Mouse (Mus musculus): ENCODE measurements at regions not wholly inside any gene's neighbourhood (a gene's known extent, or its start where the extent isn't known, plus 50 kb on each side); places are given as distances from the start of the nearest gene placed in this dataset.

DNA sequence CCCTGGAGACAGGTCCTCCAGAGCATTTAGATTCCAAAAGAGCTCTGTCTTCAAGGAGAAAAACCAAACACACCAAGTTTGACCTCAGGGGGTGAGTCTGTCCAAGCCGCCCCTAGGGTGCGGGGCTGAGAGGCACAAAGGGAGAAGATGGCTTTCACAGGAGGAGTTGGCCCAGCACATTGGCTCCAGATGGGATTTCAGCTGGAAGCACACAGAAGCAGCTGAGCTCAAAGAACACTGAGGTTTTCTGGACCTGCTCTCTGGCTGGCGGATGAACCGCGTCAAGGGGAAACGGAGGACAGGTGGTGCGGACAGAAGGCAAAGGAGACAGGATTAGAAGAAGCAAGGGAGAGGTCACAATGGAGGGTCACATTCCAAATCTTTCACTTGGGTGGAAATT, 466.9 kb downstream of the Prss52 start:
- no peak for ATAC-seq (ENCODE audit: insufficient number of reproducible peaks, insufficient read depth, low FRiP score, low read depth)
- H3K4me1 ChIP-seq (ENCODE audit: control insufficient read depth, insufficient read depth, low read length), result no peaks in the 10 kb centered on the region
- no peak overlapping the region for H3K4me3 ChIP-seq (ENCODE audit: low read depth, low read length)
- no peaks in the 10 kb centered on the region for H3K27me3 ChIP-seq (ENCODE audit: control insufficient read depth, insufficient read depth, low read length)
- WGBS, result 80% methylated on average over 7 of the region's 7 CpGs
- no peak overlapping the region for H3K9ac ChIP-seq (replicated peaks; ENCODE audit: low read depth, low read length)
- H3K4me2 ChIP-seq (replicated peaks; ENCODE audit: low read depth, low read length), result no peak overlapping the region
- H3K9me3 ChIP-seq (ENCODE audit: control insufficient read depth, low read depth, low read length), result no peaks in the 10 kb centered on the region
- no peaks in the 10 kb centered on the region for H3K36me3 ChIP-seq (ENCODE audit: control insufficient read depth, insufficient read depth, low read length)
- no peak overlapping the region for H3K27ac ChIP-seq (ENCODE audit: low read length)

DNA sequence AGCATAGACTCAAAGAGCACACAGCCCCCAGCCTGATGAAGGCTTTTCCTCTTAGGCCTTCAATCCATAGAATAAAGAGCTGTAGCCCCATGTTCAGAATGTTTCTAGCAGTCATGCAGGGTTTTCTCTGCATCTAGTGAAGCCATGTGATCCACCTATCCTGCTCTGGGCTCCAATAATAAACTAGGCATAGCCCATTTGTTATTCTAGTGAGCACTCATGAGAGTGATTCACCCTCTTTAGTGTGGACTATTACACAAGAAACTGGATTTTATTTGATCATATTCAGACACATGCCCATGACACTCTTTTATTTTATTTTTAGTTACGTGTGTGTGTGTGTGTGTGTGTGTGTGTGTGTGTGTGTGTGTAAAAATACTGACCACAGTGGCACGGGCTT, 468.7 kb downstream of the Prss52 start:
- no peak overlapping the region for H3K4me2 ChIP-seq (replicated peaks; ENCODE audit: low read depth, low read length)
- H3K9ac ChIP-seq (replicated peaks; ENCODE audit: low read depth, low read length), result no peak overlapping the region
- H3K9me3 ChIP-seq (ENCODE audit: control insufficient read depth, low read depth, low read length), result no peaks in the 10 kb centered on the region
- no peak overlapping the region for H3K4me3 ChIP-seq (ENCODE audit: low read depth, low read length)
- ATAC-seq (ENCODE audit: insufficient number of reproducible peaks, insufficient read depth, low FRiP score, low read depth), result no peak
- H3K27ac ChIP-seq (ENCODE audit: low read length), result no peak overlapping the region
- 80% methylated on average over 2 of the region's 2 CpGs for WGBS
- no peaks in the 10 kb centered on the region for H3K27me3 ChIP-seq (ENCODE audit: control insufficient read depth, insufficient read depth, low read length)
- H3K36me3 ChIP-seq (ENCODE audit: control insufficient read depth, insufficient read depth, low read length), result no peaks in the 10 kb centered on the region
- H3K4me1 ChIP-seq (ENCODE audit: control insufficient read depth, insufficient read depth, low read length), result no peaks in the 10 kb centered on the region

DNA sequence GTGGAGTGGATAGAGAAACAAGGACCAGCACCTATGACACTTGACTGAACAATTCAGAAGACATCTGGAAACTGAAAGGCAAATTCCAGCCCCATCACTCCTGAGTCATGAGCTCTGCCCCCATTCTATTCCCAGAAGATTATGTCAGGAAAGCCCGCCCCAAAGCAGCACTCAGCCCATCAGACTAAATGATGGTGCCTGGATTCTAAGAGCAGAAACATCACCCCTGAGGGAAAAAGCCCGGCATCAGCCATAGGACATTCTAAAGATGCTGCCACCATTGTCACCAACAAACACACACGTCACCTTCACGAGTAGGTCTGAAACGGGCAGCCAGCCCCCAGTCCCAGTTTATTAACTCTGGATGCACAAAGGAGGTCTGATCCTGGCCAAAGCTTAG, 469.7 kb downstream of the Prss52 start:
- H3K9ac ChIP-seq (replicated peaks; ENCODE audit: low read depth, low read length), result no peak overlapping the region
- no peak overlapping the region for H3K4me2 ChIP-seq (replicated peaks; ENCODE audit: low read depth, low read length)
- no peaks in the 10 kb centered on the region for H3K36me3 ChIP-seq (ENCODE audit: control insufficient read depth, insufficient read depth, low read length)
- H3K27me3 ChIP-seq (ENCODE audit: control insufficient read depth, insufficient read depth, low read length), result no peaks in the 10 kb centered on the region
- H3K9me3 ChIP-seq (ENCODE audit: control insufficient read depth, low read depth, low read length), result no peaks in the 10 kb centered on the region
- H3K4me3 ChIP-seq (ENCODE audit: low read depth, low read length), result no peak overlapping the region
- H3K4me1 ChIP-seq (ENCODE audit: control insufficient read depth, insufficient read depth, low read length), result no peaks in the 10 kb centered on the region
- WGBS, result 69% methylated on average over 5 of the region's 5 CpGs
- H3K27ac ChIP-seq (ENCODE audit: low read length), result no peak overlapping the region
- ATAC-seq (ENCODE audit: insufficient number of reproducible peaks, insufficient read depth, low FRiP score, low read depth), result no peak

DNA sequence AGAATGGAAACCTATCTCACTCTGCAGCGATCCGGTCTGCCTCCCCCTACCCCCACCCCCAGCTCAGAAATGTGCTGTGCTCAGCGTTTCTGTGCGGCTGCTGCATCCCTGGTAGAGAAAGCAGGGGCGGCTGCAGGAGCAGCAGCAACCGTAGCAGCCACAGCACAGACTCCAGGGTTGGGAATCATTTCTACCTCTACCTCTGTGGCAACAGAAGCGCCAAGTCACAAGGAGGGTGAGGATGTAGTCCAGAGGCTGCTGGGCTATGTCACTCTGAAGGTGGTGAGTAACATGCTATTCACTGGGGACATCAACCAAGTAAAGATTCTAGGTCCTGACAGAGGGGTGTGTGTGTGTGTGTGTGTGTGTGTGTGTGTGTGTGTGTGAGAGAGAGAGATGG, 470.2 kb downstream of the Prss52 start:
- Histone ChIP-seq H3K4me3 (ENCODE audit: low read depth, low read length) (no peak overlapping the region), H3K36me3 (ENCODE audit: control insufficient read depth, insufficient read depth, low read length) (no peaks in the 10 kb centered on the region), H3K27me3 (ENCODE audit: control insufficient read depth, insufficient read depth, low read length) (no peaks in the 10 kb centered on the region), H3K4me1 (ENCODE audit: control insufficient read depth, insufficient read depth, low read length) (no peaks in the 10 kb centered on the region), H3K9me3 (ENCODE audit: control insufficient read depth, low read depth, low read length) (no peaks in the 10 kb centered on the region), H3K4me2 (replicated peaks; ENCODE audit: low read depth, low read length) (no peak overlapping the region), H3K27ac (ENCODE audit: low read length) (no peak overlapping the region), H3K9ac (replicated peaks; ENCODE audit: low read depth, low read length) (no peak overlapping the region)
- ATAC-seq (ENCODE audit: insufficient number of reproducible peaks, insufficient read depth, low FRiP score, low read depth), result no peak
- 44% methylated on average over 7 of the region's 7 CpGs for WGBS

GRCm38 (mm10) chr14:64574773-64575172, 470.7 kb downstream of the Prss52 start:
- H3K36me3 ChIP-seq (ENCODE audit: control insufficient read depth, insufficient read depth, low read length), result no peaks in the 10 kb centered on the region
- H3K9ac ChIP-seq (replicated peaks; ENCODE audit: low read depth, low read length), result no peak overlapping the region
- H3K4me1 ChIP-seq (ENCODE audit: control insufficient read depth, insufficient read depth, low read length), result no peaks in the 10 kb centered on the region
- no peaks in the 10 kb centered on the region for H3K9me3 ChIP-seq (ENCODE audit: control insufficient read depth, low read depth, low read length)
- no peak overlapping the region for H3K4me3 ChIP-seq (ENCODE audit: low read depth, low read length)
- no peaks in the 10 kb centered on the region for H3K27me3 ChIP-seq (ENCODE audit: control insufficient read depth, insufficient read depth, low read length)
- 73% methylated on average over 6 of the region's 6 CpGs for WGBS
- H3K4me2 ChIP-seq (replicated peaks; ENCODE audit: low read depth, low read length), result no peak overlapping the region
- ATAC-seq (ENCODE audit: insufficient number of reproducible peaks, insufficient read depth, low FRiP score, low read depth), result no peak
- H3K27ac ChIP-seq (ENCODE audit: low read length), result no peak overlapping the region

DNA sequence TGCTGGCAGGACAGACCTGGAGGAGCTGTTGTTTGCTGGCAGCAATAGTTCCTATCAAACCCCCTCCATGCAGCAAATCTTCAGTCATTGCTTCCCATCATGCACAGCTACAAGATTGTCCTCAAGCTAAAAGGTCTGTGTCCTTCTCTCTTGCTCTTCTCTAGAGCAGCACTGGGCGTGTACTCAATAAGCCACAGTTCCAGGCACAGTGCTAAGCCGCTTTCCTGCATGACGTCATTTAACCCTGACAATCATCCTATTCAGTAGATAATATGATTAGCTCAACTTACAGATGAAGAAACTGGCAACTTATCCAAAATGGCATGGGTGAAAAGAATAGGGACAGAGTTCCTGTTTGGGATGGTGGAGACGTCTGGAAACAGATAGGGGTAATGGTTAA, 471.9 kb downstream of the Prss52 start:
- H3K27me3 ChIP-seq (ENCODE audit: control insufficient read depth, insufficient read depth, low read length), result no peaks in the 10 kb centered on the region
- H3K4me2 ChIP-seq (replicated peaks; ENCODE audit: low read depth, low read length), result no peak overlapping the region
- ATAC-seq (ENCODE audit: insufficient number of reproducible peaks, insufficient read depth, low FRiP score, low read depth), result no peak
- WGBS, result 65% methylated on average over 4 of the region's 4 CpGs
- H3K27ac ChIP-seq (ENCODE audit: low read length), result no peak overlapping the region
- no peaks in the 10 kb centered on the region for H3K36me3 ChIP-seq (ENCODE audit: control insufficient read depth, insufficient read depth, low read length)
- no peaks in the 10 kb centered on the region for H3K9me3 ChIP-seq (ENCODE audit: control insufficient read depth, low read depth, low read length)
- H3K4me1 ChIP-seq (ENCODE audit: control insufficient read depth, insufficient read depth, low read length), result no peaks in the 10 kb centered on the region
- no peak overlapping the region for H3K9ac ChIP-seq (replicated peaks; ENCODE audit: low read depth, low read length)
- no peak overlapping the region for H3K4me3 ChIP-seq (ENCODE audit: low read depth, low read length)

- WGBS, result 67% methylated on average over 4 of the region's 4 CpGs
- Histone ChIP-seq H3K9ac (replicated peaks; ENCODE audit: low read depth, low read length) (no peak overlapping the region), H3K27ac (ENCODE audit: low read length) (no peak overlapping the region), H3K4me3 (ENCODE audit: low read depth, low read length) (no peak overlapping the region), H3K4me1 (ENCODE audit: control insufficient read depth, insufficient read depth, low read length) (no peaks in the 10 kb centered on the region), H3K4me2 (replicated peaks; ENCODE audit: low read depth, low read length) (no peak overlapping the region), H3K36me3 (ENCODE audit: control insufficient read depth, insufficient read depth, low read length) (no peaks in the 10 kb centered on the region), H3K27me3 (ENCODE audit: control insufficient read depth, insufficient read depth, low read length) (peaks cover 18% of the 10 kb centered on the region), H3K9me3 (ENCODE audit: control insufficient read depth, low read depth, low read length) (no peaks in the 10 kb centered on the region)
- ATAC-seq (ENCODE audit: insufficient number of reproducible peaks, insufficient read depth, low FRiP score, low read depth), result no peak
Measured at GRCm38 (mm10) chr14:64580086-64580485, 476.0 kb downstream of the Prss52 start.

DNA sequence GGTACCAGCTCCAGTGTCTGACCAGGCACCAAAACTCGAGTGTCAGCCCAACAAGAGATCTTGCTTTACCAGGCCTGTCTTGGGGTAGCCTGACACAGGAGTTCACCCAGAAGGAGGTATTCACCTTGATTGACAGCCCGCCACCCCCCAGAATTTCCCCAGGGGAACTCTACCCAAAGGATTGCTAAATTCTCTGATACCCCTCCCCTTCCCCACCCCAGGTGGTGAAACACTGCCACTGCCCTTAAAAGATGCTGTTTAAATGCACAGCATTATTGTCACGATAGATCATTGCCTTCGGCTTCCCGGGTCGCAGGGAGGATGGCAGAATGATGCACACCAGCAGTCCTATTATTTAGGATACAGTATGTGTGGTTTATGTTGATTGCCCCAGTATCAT, 476.8 kb downstream of the Prss52 start:
- H3K9me3 ChIP-seq (ENCODE audit: control insufficient read depth, low read depth, low read length), result no peaks in the 10 kb centered on the region
- no peak overlapping the region for H3K9ac ChIP-seq (replicated peaks; ENCODE audit: low read depth, low read length)
- peaks cover 26% of the 10 kb centered on the region for H3K27me3 ChIP-seq (ENCODE audit: control insufficient read depth, insufficient read depth, low read length)
- WGBS, result 53% methylated on average over 6 of the region's 6 CpGs
- H3K4me3 ChIP-seq (ENCODE audit: low read depth, low read length), result no peak overlapping the region
- H3K36me3 ChIP-seq (ENCODE audit: control insufficient read depth, insufficient read depth, low read length), result no peaks in the 10 kb centered on the region
- H3K4me2 ChIP-seq (replicated peaks; ENCODE audit: low read depth, low read length), result no peak overlapping the region
- no peak overlapping the region for H3K27ac ChIP-seq (ENCODE audit: low read length)
- no peaks in the 10 kb centered on the region for H3K4me1 ChIP-seq (ENCODE audit: control insufficient read depth, insufficient read depth, low read length)
- ATAC-seq (ENCODE audit: insufficient number of reproducible peaks, insufficient read depth, low FRiP score, low read depth), result no peak

GRCm38 (mm10) chr14:64581705-64582104, 477.6 kb downstream of the Prss52 start:
- Histone ChIP-seq H3K9ac (replicated peaks; ENCODE audit: low read depth, low read length) (no peak overlapping the region), H3K9me3 (ENCODE audit: control insufficient read depth, low read depth, low read length) (no peaks in the 10 kb centered on the region), H3K27me3 (ENCODE audit: control insufficient read depth, insufficient read depth, low read length) (peaks cover 29% of the 10 kb centered on the region), H3K4me3 (ENCODE audit: low read depth, low read length) (no peak overlapping the region), H3K27ac (ENCODE audit: low read length) (no peak overlapping the region), H3K36me3 (ENCODE audit: control insufficient read depth, insufficient read depth, low read length) (no peaks in the 10 kb centered on the region), H3K4me2 (replicated peaks; ENCODE audit: low read depth, low read length) (no peak overlapping the region), H3K4me1 (ENCODE audit: control insufficient read depth, insufficient read depth, low read length) (no peaks in the 10 kb centered on the region)
- no peak for ATAC-seq (ENCODE audit: insufficient number of reproducible peaks, insufficient read depth, low FRiP score, low read depth)
- WGBS, result 34% methylated on average over 7 of the region's 7 CpGs

Measured in stomach, embryonic 14.5 days (tissue).